Mouse (Mus musculus) R1 (cell line): ENCODE results near the gene Adcy6.
A peak's percentile ranks its signal among the peaks of the same experiment; 100 is the strongest.

Source experiments
- DNase-seq: peaks from one replicate; pipeline ENCODE4 v3.0.0-alpha.2; 2018; ENCODE audit warnings: low read depth, low spot score

Adcy6 gene

GRCm38 (mm10) chr15:98628589-98629254 is 18.8 kb upstream of the Adcy6 start:
- no peak for DNase-seq

- DNase-seq = peak; percentile 73
Observed at GRCm38 (mm10) chr15:98626487-98627212, 16.8 kb upstream of the Adcy6 start.

GRCm38 (mm10) chr15:98626078-98626477 is 16.2 kb upstream of the Adcy6 start:
- DNase-seq = peak; percentile 77

- DNase-seq = peak; percentile 61
Observed at GRCm38 (mm10) chr15:98623361-98623821, 13.5 kb upstream of the Adcy6 start.

- no peak for DNase-seq
Observed at GRCm38 (mm10) chr15:98622721-98623120, 12.8 kb upstream of the Adcy6 start.

- no peak for DNase-seq
Observed at GRCm38 (mm10) chr15:98622199-98622598, 12.3 kb upstream of the Adcy6 start.

- DNase-seq = peak; percentile 86
Observed at GRCm38 (mm10) chr15:98617176-98617537, 7.3 kb upstream of the Adcy6 start.

- DNase-seq = no peak
Observed at GRCm38 (mm10) chr15:98616362-98617175, 6.7 kb upstream of the Adcy6 start.

GRCm38 (mm10) chr15:98615751-98616150 is 5.9 kb upstream of the Adcy6 start:
- no peak for DNase-seq

- DNase-seq = no peak
Observed at GRCm38 (mm10) chr15:98614971-98615370, 5.1 kb upstream of the Adcy6 start.

GRCm38 (mm10) chr15:98614551-98614950 is 4.7 kb upstream of the Adcy6 start:
- DNase-seq = no peak

- no peak for DNase-seq
Observed at GRCm38 (mm10) chr15:98612229-98612628, 2.4 kb upstream of the Adcy6 start.

- no peak for DNase-seq
Observed at GRCm38 (mm10) chr15:98610131-98610633, 306 bp upstream of the Adcy6 start.

- no peak for DNase-seq
Observed at GRCm38 (mm10) chr15:98608784-98609250, 1.1 kb downstream of the Adcy6 start.

GRCm38 (mm10) chr15:98608058-98608783 is 1.7 kb downstream of the Adcy6 start:
- DNase-seq = no peak

GRCm38 (mm10) chr15:98607557-98607956 is 2.3 kb downstream of the Adcy6 start:
- DNase-seq = no peak

GRCm38 (mm10) chr15:98606739-98607138 is 3.1 kb downstream of the Adcy6 start:
- DNase-seq = no peak

GRCm38 (mm10) chr15:98606051-98606536 is 3.8 kb downstream of the Adcy6 start:
- no peak for DNase-seq

- no peak for DNase-seq
Observed at GRCm38 (mm10) chr15:98604041-98604575, 5.8 kb downstream of the Adcy6 start.

GRCm38 (mm10) chr15:98602921-98603458 is 6.9 kb downstream of the Adcy6 start:
- no peak for DNase-seq
